Mouse (Mus musculus) thymus, postnatal 14 days (tissue): ENCODE data around the gene Myrip.
"Not testable (repeated sequence)": the region's sequence is repeated elsewhere in the genome, so short reads cannot be mapped to it uniquely, and the experiment has no call there.

Source experiments
- DNase-seq: peaks from one replicate; pipeline ENCODE4 v3.0.0; 2021

The Myrip gene

GRCm38 (mm10) chr9:120398289-120398688 lies 97.0 kb downstream of the Myrip start:
- DNase-seq, result no peak

DNA sequence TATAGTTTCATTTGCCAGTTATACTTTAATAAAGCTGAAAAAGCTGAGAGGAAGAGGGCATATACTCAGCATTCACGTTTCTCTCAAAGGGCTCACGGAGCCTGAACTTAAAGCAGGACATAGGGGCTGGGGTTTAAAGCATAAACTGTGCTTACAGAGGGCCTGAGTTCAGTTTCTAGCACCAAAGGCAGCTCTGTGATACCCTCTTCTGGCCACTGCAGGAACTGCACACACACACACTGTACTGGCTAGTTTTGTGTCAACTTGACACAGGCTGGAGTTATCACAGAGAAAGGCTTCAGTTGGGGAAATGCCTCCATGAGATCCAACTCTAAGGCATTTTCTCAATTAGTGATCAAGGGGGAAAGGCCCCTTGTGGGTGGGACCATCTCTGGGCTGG lies 98.2 kb downstream of the Myrip start:
- not testable (repeated sequence) for DNase-seq

DNA sequence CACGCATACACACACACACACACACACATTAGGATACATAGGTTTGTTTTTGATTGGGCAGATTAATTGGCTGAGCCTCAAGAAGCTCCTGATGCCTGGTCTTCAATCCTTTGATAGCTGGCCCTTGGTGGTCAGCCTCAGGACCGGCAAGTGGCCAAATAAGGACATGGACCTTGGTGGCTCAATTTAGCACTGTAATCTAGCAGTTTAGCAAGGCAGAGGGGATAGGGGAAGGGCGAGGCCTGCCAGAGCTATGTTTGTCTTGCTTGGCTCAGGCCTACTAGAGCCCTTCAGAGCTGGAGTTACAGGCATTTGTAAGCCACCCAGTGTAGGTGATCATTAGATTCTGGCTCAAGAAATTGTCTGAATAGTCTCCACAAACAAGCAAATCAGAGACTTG lies 101.1 kb downstream of the Myrip start:
- DNase-seq, result no peak

- no peak for DNase-seq
These were observed 102.3 kb downstream of the Myrip start for GRCm38 (mm10) chr9:120403661-120404060.

DNA sequence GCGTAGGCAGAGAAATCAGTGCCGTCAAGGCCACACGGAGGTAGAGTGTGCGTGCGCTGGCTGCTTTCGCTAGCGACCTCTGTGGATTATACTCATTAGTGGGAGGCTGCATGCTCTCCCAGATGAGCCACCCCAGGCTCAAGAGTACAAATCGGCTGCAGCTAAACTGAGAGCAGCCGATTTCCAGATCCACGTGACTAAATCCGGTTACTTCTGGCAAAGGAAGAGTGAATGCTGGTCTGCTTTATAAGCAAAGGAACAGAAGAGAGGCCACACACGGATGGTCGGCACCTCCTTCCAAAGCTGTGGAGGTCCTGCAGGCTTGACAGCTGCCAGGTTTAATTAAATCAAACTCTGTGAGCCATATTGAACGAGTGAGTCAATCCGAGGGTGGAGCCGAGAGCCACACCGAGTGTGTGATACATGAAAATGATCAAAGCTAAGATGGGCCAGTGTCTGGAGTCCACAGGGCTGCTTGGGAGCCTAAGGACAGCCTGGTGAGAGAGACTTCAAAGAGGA lies 108.4 kb downstream of the Myrip start:
- DNase-seq, result no peak

DNA sequence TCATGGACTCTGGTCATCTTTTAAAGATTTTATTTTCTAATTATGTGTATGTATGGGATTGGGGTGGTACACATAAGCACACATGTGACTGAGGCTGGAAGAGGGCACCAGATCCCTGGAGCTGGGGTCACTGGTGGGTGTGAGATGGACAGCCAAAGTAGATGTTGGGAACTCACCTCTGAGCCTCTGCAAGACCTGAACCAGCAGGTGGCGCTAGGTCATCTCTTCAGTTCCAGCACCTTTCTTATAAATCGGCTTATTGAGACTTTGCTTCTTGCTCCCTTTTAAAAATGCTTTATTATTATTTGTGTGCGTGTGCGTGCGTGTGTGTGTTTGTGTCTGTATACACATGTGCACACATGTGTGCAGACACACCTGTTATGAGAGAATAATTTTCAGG lies 109.1 kb downstream of the Myrip start:
- DNase-seq, result peak; percentile 66

- DNase-seq, result peak; percentile 85
These were observed 114.2 kb downstream of the Myrip start for GRCm38 (mm10) chr9:120415504-120415903.

DNA sequence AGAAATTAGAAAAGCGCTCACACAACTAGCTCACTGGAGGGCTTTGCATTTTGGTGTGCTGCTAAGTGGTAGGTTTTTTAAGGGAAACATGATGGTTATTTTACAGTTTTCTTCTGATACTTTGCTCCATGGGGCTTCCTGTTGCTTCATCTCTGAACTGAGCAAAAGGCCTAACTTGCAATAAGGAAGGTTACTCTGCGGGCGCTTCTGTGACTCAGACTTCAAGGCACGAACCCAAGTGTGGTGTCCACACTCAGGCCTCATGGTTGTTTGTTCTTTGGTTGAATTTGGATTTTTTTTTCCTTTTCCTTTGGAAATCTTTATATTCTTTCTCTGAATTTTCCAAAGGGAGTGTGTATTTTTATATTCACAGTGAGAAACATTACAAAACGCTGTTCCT lies 114.8 kb downstream of the Myrip start:
- DNase-seq, result no peak

DNA sequence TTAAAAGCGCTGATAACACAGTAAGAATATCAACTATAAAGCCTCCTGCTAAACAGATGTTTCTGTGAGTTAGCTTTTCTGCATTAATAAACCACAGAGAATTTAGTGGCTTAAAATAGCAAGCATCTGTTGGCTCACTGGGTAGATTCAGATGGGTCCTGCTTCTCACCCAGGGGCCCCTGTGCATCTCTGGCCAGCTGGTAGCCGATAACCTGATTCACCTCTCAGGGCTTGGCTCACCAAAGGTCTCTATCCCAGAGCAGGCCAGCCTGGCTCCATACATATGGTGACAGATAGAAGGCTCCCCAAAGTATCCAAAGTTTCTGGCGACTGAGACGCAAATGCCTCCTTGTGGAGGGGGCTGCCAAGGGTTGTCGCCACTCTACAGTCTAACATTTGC lies 115.4 kb downstream of the Myrip start:
- DNase-seq, result no peak

- DNase-seq, result no peak
These were observed 117.3 kb downstream of the Myrip start for GRCm38 (mm10) chr9:120418582-120418981.

GRCm38 (mm10) chr9:120424567-120424966 lies 123.3 kb downstream of the Myrip start:
- no peak for DNase-seq

- DNase-seq, result peak; percentile 76
These were observed 124.5 kb downstream of the Myrip start for GRCm38 (mm10) chr9:120425768-120426167.

- DNase-seq, result no peak
These were observed 126.9 kb downstream of the Myrip start for GRCm38 (mm10) chr9:120428181-120428580.

DNA sequence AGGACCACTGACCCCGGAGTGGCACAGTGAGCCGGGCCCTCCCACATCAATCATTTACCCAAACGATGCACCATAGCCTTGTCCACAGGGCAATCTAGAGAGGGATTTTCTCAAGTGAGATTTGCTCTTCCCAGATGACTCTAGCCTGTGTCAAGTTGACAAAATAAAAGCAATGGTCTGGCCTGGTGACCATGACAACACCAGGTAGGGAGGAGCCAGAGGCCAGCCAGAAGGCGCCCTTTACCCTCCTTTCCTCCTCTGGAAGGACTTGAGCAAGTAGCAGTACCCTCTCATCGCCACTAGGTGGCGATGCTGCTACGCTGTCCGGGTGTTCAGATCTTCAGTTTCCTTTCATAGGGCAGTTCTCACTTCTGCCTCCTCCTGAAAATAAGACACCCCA lies 132.4 kb downstream of the Myrip start:
- DNase-seq, result peak; percentile 74

- no peak for DNase-seq
These were observed 134.5 kb downstream of the Myrip start for GRCm38 (mm10) chr9:120435841-120436240.

- DNase-seq, result no peak
These were observed 135.5 kb downstream of the Myrip start for GRCm38 (mm10) chr9:120436854-120437253.

DNA sequence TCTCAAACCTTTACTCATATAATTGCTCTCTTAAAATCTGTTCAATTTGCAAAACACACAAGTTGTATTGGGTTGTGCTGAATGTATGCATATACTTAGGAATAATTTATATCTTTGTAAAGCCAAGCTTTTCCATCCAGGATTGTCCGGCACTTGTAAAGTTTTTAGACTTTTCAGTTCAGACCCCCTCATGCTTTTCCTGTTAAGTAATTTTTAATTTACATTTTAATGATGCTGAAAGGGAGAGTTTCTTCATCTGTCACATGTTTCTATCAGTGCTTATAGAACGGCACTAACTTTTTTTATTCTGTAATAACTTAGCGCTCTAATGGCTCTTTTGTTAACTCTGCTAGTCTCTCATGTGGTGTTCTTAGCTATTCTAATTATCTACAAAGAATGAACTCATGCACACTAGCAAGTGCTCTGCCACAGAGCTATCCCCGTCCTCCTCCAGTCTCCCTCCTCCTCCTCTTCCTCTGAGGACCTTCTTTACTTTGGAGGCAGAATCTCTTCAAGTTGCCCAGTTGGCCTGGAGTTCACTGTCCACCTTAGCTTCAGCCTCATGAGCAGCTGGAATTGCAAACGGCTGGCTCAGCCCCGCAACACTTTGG lies 136.1 kb downstream of the Myrip start:
- DNase-seq, result no peak

DNA sequence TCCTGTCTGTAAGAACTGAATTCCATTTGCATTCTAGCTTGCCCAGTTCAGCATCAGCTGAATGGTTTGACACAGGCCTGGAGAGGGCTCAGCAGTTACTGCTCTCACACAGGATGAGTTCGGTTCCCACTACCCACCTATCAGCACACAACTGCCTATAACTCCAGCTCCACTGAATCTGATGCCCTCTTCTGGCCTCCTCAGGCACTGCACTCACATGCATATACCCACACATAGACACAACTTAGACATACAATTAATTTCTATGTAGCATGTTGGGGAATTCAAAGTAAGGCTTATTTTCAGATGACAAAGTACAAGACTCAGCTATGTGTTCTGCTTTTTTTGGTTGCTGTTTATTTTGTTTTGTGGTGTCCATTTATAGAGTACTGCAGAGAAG lies 137.0 kb downstream of the Myrip start:
- DNase-seq, result no peak

DNA sequence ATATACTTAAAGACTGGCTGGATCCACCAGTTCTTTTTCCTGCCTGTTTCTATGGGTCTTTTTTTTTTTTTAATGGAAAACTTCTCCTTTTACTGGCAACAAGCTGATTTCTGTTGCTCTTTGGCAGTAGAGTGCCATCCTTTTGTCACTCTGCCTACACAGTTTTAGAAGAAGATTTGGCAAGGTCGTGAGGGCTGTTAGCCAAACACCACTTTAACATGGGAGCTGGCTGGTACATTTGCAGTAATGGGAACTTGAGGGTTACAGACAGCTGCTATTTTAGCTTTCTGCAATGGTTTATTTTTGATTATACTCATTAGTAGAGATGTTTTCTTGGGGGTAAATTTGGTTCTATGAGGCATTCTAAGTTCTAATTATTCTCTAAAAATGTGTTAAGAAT lies 137.5 kb downstream of the Myrip start:
- DNase-seq, result no peak

- DNase-seq, result no peak
These were observed 143.3 kb downstream of the Myrip start for GRCm38 (mm10) chr9:120444642-120445041.

GRCm38 (mm10) chr9:120449696-120450329 lies 148.5 kb downstream of the Myrip start:
- no peak for DNase-seq

DNA sequence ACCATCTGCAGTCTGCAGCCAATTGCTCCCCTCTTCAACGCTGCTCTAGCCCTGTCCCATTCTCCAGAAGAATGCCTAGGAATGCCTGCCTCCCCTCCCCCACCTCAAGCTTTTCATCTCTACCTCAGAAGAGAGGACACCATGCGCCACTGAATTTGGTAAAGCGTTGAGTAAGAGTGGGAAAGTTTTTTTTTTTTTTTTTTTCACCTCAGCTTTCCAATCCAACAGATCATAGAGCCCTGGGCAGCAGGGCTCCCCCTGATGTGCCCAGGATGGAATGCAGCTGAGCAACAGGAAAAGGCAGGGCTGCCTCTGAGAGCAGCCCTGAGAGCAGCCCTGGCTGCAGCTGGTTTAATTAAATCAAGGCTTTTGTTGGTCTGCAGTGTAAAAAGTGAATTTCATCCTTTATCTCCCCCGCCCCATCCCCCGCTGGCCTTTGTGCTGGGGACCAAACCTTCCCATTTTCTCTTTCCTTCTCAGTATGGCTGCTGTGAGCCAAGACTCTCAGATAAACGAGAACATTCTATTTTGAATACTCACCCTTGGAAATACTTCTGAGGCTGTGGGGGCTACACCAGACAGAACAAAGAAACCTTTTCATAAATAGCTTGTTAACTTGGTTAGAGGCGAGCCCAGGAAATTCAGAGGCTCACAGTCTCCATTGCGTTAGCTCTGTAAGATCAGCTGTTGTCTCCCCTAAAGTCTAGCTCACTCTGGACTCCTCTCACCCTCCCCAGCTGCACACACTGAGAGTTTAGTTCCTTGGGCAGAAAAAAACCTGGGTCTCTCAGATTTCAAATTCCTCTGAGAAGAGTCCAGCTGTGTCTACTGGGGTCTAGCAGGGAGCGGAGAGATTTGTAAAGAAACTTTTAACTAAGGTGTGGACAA lies 154.7 kb downstream of the Myrip start:
- DNase-seq, result no peak

DNA sequence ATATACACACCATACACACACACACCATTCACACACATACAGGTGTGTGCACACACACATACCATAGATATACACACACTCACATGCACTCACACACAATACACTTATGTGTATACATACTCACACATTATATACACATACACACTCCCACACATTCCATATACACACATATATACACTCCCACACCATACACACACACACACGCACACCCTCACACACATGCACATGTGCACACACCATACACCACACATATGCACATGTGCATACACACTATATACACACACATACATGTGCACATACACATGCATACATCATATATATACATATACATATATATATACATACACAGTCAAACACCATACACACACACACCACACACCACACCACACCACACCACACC lies 169.1 kb downstream of the Myrip start:
- DNase-seq, result no peak

- DNase-seq, result no peak
These were observed 180.3 kb downstream of the Myrip start for GRCm38 (mm10) chr9:120481644-120482043.
